Mouse (Mus musculus): ENCODE results near the gene Ubac2.

The Ubac2 gene

GRCm38 (mm10) chr14:121894511-121895135 is 16.2 kb downstream of the Ubac2 start:
- no peak for DNase-seq (ENCODE audit: low spot score in 2 of 2)

DNA sequence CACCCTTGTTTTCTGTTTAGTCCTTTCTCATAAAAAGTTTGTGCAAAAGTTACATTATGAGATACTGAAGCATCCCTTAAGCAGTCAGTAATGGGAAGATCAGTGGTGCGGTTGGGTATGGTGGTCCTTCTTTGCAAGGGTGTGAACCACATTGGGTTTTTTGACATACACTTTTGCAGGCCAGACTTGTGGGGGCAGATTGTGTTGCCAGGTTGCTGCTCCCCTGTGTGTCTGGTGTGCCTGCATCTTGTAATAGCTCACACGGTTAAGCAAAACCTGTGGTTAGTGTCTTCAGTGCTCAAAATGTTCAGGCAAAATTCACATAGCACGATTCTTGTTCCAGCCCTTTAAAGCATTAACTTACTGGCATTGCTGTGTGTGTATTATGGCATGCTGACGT is 16.9 kb downstream of the Ubac2 start:
- no peak for DNase-seq (ENCODE audit: low spot score in 2 of 2)

DNA sequence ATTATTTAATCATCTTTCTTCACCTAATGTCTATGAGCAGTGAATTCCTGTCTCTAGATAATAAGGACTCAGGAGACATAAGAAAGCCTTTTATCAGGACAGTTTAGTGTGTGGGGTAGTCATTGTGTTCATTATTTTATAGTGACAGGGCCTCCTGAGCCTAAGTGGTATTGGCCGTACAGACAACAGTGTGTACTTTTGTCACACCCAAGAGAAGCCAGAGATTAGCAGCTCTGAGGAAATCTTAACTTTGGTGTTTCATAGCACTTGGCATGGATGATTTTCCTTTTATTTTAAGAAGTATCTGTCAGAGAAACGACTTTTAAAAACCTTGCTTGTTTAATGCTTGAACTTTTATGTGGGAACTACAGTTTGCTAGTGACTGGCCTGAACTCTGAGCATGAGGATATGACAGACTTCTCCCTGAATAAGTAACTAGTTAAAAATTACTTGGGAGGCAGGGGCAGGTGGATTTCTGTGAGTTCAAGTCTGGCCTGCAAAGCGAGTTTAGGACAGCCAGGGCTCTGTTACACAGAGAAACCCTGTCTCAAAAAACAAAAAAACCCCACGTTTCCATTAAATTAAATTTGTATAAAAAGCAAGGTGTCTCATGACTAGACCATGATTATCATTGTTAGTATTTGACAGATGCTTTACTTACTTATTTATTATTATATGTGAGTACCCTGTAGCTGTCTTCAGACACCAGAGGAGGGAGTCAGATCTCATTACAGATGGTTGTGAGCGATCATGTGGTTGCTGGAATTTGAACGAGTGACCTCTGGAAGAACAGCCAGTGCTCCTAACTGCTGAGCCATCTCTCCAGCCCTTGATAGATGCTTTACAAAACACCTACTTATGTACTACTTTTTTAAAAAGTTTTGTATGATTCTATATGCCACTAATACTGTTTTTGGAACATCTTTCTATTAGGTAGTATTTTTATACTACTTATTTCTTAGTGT is 18.0 kb downstream of the Ubac2 start:
- no peak for DNase-seq (ENCODE audit: low spot score in 2 of 2)

DNA sequence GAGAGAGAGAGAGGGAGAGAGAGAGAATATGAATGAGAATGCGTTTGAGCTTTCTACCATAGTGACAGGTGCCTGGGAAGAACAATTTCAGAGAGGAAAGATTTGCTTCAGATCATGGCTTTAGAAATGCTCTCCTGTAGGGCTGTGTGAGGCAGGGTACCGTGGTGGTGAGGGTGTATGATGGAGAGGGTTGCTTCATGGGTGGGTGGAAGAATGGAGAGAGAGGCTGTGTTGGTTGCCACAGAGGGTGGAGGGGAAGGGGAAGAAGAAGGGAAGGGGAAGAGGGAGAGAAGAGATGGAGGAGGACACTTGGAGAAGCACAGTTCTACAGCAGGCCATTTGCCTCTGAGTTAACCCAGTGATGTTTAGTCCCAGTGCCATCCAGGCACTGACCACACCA is 19.4 kb downstream of the Ubac2 start:
- no peak for DNase-seq (ENCODE audit: low spot score in 2 of 2)

DNA sequence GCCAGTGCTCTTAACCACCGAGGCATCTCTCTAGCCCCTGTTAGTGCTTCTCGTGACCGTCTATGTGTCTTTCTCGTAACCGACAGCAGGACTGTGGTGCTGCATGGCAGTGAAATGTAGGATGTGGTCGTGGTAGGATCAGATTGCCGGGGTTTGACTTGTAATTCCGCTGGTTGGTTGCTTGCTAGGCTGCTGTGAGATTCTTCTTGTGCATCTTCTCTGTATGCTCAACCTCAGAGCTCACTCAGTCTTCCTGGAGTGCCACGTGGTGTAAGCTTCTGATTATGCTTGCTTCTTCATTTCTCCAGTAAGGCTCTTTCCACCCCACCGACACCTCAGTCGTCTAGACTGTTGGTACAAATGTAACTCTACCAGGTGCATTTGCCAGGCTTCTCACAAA is 20.1 kb downstream of the Ubac2 start:
- DNase-seq (ENCODE audit: low spot score in 2 of 2), result no peak

DNA sequence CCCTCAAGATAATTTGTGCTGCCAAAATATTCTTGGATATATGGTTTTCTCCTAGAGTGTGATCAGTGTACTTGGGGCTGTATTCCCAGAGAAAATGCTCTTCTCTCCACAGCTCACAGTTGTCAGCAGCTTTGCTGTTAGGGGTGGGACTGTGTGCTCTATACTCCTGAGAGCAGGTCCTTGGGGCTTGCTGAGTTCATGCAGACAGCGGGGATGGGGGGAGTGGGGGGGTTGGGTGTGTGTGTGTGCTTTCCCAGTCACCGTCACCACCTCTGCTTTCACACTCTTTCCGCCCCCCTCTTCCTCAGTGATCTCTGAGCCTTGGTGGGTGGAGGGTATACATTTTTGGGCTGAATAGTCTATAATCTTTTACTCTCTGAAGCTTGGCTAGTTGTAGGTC is 20.7 kb downstream of the Ubac2 start:
- no peak for DNase-seq (ENCODE audit: low spot score in 2 of 2)

- no peak for DNase-seq (ENCODE audit: low spot score in 2 of 2)
Measured at GRCm38 (mm10) chr14:121901511-121901910, 23.1 kb downstream of the Ubac2 start.

- DNase-seq (ENCODE audit: low spot score in 2 of 2), result no peak
Measured at GRCm38 (mm10) chr14:121903381-121903876, 25.0 kb downstream of the Ubac2 start.

GRCm38 (mm10) chr14:121904754-121905153 is 26.3 kb downstream of the Ubac2 start:
- no peak for DNase-seq (ENCODE audit: low spot score in 2 of 2)

DNA sequence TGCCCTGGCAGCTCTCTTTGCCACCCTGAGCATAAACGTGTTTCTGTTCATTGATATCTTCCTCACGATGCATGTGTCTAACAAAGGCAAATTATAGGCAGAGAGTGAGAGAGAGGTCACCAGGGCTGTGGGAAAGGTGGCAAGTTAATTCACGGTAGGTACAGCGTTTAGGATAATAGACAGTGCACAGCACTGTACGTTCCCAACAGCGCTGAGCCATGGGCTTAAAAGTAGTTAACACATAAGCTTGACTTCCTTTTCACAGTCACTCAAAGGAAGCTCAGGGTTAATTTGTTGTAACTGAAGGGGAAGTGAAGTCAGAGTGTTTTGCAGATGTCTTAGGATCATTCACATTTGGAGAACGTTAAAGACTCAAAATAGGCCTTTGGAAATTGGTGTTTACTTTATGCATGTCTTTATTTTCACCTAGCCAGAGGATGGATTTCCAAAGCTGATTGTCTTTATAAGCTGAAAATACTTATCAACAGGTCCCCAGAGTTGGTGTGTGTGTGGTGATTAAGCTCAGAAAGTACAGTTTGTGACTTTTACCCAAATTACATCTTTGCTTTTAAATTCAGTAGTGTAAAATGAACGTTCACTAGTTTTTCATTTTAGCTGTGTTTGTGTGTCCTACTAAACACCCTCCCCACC is 28.0 kb downstream of the Ubac2 start:
- no peak for DNase-seq (ENCODE audit: low spot score in 2 of 2)

DNA sequence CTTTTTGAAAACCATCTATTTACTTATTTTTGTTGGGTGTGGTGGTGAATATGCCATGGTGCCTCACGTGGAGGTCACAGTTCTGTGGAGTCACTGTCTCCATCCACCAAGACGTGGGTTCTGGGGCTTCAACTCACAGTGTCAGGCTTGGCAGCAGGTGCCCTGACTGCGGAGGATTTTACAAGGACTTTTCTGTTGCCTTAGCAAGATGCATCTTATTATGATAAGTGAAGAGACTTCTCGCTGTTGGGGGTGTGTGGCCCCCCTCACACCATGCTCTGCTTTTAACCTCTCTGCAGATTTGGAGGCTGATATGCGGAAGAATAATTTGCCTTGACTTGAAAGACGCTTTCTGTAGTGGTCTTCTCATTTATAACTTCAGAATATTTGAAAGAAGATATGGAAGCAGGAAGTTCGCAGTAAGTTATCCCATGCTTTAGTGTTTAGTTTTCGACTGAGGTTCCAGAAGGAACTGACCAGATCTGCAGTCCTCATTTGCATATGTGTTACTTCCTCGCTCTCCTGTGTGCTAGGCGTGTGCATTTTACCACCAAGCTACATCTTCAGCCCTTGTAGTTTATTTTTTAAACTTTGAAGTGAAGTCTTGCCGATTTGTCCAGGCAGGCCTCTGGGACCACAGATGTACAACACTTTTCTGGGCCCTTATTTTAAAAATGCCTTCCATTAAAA is 28.7 kb downstream of the Ubac2 start:
- no peak for DNase-seq (ENCODE audit: low spot score in 2 of 2)

DNA sequence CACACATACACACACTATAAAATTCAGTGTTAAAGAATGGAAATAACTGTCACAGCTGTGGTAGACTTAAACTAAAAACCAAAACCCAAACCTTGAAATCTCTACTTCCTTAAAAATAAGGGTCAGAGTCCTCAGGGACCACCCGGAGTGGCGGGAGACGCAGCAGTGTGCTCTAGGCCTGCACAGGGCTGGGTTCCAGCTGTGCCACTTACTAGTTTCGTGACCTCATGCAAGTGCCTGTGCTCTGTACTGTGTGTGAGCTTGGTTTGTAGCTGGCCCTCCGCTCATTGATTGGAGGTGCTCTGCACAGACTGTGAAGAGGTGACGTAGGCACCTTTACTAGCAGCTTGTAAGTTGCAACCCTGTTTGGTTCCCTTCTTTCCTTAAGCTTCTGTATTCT is 31.4 kb downstream of the Ubac2 start:
- DNase-seq (ENCODE audit: low spot score in 2 of 2), result no peak

DNA sequence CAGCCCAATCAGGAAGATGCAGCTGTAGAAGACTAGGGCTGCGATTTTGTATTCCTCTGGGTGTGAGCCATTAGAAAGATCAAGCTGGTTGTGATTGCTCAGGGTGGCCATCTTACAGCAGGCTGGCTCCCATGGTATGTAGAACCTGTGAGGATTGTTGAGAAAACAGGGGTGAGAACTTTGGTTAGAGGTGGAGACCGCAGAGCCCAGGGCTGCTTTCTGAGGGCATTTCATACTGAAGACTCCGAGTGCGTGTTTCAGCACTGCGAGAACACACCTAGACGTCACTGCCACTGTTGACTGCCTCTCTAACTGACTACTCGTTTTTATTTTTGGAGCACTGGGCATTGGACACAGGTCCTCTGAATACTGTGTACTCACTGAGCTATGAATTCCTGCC is 34.1 kb downstream of the Ubac2 start:
- no peak for DNase-seq (ENCODE audit: low spot score in 2 of 2)

DNA sequence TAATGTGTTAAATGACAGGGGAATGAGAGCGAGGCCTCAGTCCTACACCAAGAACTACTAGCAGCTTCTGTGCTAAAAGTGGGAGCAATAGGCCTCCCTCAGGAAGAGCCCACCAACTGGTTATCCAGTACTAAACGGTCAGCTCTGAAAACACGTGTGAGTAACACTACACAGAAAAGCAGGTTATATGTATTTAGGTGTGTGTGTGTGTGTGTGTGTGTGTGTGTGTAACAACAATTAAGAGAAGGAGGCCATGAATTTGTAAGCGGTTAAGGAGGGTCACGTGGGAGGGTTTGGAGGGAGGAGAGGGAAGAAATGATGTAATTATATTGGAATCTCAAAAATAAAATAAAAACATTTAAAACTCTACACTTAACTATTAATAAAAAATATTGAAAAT is 36.7 kb downstream of the Ubac2 start:
- no peak for DNase-seq (ENCODE audit: low spot score in 2 of 2)

GRCm38 (mm10) chr14:121915621-121916020 is 37.2 kb downstream of the Ubac2 start, which contains the start of gene Gpr18:
Gene Gpr18, minus strand, starts transcription at chr14:121915781.
- no peak for DNase-seq (ENCODE audit: low spot score in 2 of 2)

DNA sequence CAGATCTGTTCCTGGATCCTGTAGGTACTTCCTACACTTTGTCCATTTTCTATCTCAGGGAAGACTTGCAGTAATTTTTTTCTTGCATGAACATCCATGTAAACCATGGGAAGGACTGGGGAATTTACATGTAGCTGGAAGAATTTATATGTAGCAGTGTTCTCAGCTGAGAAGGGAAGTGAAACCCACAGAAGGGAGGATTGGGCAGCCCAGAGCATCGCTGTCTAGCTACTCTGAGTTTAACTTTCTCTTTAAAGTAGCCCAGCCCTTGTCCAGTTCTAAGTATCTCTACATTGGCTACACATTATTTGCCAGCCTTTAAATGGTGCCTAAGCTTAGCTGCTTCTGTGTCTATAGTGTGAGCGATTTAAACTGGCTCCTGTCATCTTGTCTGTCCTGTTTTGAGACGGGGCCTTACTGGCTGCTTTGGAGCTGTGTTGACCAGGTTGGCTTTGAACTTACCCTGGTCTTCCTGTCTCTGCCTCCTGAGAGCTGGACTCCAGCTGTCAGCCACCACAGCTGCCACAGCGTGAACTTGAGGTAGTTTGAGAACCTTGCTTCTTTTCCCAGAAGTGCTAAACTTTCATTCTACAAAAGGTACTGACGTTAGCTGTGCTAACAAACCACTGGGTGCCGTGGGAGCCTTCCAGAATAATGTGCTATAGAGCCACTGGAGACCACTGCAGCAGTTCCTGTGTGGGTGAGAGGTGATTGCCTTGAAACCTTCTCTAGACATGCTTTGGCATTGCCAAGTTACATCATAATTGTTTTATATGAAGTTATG is 38.1 kb downstream of the Ubac2 start:
- DNase-seq (ENCODE audit: low spot score in 2 of 2), result no peak

DNA sequence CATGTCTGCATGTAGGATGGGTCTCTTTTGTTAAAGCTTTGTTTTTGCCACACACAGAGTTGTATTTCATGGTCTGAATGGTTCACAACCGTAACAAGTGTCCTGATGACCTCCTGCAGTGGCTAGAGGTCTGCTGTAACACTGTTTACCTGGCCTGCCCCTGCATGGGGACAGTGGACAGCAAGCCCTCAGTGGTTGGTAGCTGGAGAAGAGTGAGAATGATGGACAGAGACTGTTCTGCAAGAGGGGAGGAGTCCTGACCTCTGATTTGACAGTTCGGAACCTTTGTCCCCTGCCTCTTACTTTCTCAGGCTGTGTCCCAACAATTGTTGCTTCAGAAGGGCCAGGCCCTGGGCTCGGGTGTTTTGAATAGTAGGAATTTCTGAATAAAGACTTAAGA is 39.8 kb downstream of the Ubac2 start:
- no peak for DNase-seq (ENCODE audit: low spot score in 2 of 2)

GRCm38 (mm10) chr14:121919752-121920151 is 41.3 kb downstream of the Ubac2 start:
- DNase-seq (ENCODE audit: low spot score in 2 of 2), result no peak

- no peak for DNase-seq (ENCODE audit: low spot score in 2 of 2)
Measured at GRCm38 (mm10) chr14:121920511-121921124, 42.2 kb downstream of the Ubac2 start.

GRCm38 (mm10) chr14:121922016-121922415 is 43.6 kb downstream of the Ubac2 start:
- DNase-seq (ENCODE audit: low spot score in 2 of 2), result no peak

- no peak for DNase-seq (ENCODE audit: low spot score in 2 of 2)
Measured at GRCm38 (mm10) chr14:121922731-121923130, 44.3 kb downstream of the Ubac2 start.

Measured in cerebellum, postnatal 4 days (tissue).